Mouse (Mus musculus) frontal cortex, postnatal 25 days (tissue): ENCODE measurements around the gene Ankrd55.

Source experiments
- DNase-seq, 2 experiments: peaks; one replicate each; pipeline ENCODE4 v3.0.0; 2022; ENCODE audit warnings: low spot score in 2 of 2

Ankrd55 gene

GRCm38 (mm10) chr13:112288225-112289178 is at the start of gene Ankrd55:
Ankrd55 (plus strand) TSS chr13:112288451.
- DNase-seq = peak; percentile 31 to 35

- DNase-seq = no peak
Observed at GRCm38 (mm10) chr13:112239239-112239638, 49.0 kb upstream of the Ankrd55 start.

- DNase-seq = no peak
Observed at GRCm38 (mm10) chr13:112241431-112241830, 46.8 kb upstream of the Ankrd55 start.

GRCm38 (mm10) chr13:112245131-112245530 is 43.1 kb upstream of the Ankrd55 start:
- no peak for DNase-seq

DNA sequence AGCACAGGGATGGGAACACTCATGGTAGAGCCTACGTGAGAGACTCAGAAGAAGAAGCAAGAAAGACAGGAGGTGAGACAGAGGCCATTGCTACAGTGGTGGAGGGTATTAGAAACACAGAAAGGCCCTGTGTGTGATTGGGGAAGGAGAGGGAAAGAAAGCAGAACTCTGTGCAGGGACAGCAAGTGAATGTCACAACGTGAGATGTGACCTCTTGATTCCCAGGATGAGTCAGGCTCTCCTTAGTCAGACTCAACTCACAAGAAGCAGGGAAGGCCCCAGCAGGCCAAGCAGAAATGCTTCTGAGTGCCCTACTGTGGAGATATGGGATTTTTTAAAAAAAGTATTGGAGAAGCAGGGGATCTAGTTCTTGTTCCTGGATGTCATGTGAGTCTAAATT is 36.8 kb upstream of the Ankrd55 start:
- no peak for DNase-seq

DNA sequence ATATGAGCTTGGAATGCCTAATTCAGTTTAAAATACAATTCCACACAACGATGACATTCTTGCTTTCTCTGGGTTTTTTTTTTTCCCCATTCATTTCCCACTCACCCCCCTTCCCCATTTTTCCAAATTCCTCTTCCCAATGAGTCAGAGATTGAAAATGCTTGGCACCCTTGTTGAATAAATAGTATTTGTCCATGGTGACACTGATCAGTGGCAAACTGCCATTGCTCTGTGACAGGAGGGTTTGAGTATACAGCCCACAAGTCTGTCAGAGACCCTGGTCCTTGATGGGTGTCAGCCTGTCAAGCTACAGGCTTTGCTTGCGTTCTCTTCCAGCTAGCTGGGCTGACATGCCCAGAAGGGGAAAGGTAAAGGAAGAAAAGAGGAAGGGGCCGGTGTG is 36.2 kb upstream of the Ankrd55 start:
- no peak for DNase-seq

GRCm38 (mm10) chr13:112252991-112253620 is 35.1 kb upstream of the Ankrd55 start:
- DNase-seq = no peak

- no peak for DNase-seq
Observed at GRCm38 (mm10) chr13:112254116-112254515, 34.1 kb upstream of the Ankrd55 start.

DNA sequence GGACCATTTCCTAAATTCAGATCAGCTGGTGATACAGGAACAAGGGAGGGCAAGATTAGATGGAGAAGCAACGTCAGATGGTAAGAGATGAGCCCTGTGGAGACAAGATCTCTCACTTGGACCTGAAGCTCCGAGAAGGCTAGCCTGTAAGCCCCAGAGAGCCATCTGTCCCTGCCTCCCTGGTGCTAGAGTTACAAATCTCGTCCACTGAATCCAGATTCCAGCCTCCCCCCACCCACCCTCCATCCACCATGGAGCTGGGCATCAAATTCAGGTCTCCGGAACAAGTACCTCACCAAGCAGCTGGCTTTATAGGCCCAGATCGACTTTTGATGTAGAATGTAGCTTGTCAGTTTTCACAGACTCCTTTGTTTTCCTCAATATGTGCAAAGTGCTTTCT is 32.4 kb upstream of the Ankrd55 start:
- no peak for DNase-seq

DNA sequence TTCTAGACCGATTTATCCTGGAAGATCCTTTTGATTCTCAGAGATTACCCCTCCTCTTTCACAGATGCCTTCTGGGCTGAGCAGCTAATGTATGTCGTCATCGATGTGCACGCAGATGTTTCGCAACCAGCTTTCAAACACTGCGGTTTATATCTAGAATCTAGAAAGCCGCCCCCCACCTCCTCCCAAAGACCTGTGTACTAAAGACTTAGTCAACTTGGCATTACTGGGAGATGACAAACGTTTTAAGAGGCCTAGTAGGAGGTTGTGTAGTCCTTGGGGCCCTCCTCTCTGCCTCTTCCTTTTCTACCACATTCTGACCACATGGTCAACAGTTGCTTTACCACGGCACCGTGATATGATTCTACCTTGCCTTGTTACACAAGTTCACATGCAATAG is 29.8 kb upstream of the Ankrd55 start:
- no peak for DNase-seq

DNA sequence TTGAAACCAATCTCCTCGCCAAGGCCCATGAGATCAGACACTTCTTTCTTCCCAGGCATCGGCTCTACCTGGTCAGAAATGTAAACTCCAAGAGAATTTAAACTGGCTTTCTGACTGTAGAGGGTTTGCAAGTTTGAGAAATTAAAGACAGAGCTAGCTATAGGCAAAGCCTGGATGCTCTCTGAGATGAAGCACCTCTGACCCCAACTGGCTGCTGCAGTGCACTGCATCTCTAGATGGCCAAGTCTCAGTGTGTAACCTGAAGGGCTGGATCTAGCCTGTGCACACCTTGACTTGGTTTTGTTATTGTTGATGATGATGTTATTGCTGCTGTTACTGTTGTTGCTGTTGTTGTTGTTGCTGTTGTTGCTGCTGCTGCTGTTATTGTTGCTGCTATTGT is 28.9 kb upstream of the Ankrd55 start:
- peak; percentile 41 to 45 for DNase-seq

GRCm38 (mm10) chr13:112264666-112265065 is 23.6 kb upstream of the Ankrd55 start:
- DNase-seq = no peak

DNA sequence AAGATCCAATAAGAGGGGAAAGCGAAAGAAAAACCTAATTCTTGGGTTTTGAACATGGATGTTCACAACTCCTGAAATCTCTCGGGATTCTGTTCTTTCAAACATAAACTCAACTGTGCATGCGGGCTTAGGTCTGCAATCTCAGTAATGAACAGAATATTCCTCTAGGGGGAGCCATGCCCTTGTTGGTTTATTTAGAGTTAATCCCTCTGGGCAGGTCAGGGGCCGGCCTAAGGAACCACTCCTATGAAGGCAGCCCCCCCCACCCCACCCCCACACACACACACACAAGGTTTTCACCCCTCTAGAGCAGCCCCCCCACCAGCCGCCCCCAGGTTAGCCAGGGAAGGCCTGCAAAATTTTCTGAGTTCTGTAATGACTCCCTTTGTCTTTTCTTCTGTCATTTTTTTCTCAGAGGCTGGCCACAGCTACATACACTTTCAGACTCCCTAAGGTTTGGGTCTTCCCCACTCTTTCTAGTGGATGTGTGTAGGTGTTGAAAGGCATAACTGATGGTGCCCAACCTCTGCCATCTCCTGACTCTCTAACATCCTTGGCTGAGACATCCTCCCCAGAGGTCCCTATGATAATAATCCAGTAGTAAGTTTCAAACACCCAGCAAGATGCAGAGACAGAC is 16.2 kb upstream of the Ankrd55 start:
- DNase-seq = no peak

GRCm38 (mm10) chr13:112274636-112275035 is 13.6 kb upstream of the Ankrd55 start:
- no peak for DNase-seq

- DNase-seq = no peak
Observed at GRCm38 (mm10) chr13:112275951-112276350, 12.3 kb upstream of the Ankrd55 start.

- no peak for DNase-seq
Observed at GRCm38 (mm10) chr13:112277544-112277943, 10.7 kb upstream of the Ankrd55 start.

- no peak for DNase-seq
Observed at GRCm38 (mm10) chr13:112278251-112278650, 10.0 kb upstream of the Ankrd55 start.

- DNase-seq = no peak
Observed at GRCm38 (mm10) chr13:112287135-112287534, 1.1 kb upstream of the Ankrd55 start.

DNA sequence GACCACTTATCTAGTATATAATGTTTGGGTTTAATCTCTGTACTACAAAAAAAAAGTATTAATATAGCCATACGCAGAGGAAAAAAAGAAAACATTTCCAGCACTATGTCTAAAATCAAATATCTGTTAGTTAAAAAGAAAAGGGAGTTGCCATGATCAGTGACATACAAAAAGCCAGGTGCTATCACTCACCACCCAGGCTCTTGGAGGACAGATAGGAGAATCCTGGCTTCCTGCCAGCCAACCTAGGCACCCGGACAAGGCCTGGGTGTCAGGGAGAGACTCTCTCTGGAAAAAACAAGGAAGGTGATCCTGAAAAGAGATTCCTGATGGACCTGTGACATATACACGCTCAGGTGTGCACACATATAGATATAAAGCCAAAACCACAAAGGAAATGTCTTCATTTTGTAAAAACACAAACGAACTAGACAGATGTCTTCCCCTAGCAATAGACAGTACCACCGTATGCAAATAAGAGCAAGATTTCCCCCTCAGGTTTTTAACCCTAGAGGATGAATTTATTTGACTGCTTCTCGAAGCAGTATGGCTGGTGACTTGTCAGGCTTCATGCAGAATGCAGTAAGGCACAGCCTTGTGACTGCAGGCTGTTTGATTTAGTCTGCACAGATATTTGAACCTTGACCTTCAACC is 553 bp upstream of the Ankrd55 start:
- no peak for DNase-seq

DNA sequence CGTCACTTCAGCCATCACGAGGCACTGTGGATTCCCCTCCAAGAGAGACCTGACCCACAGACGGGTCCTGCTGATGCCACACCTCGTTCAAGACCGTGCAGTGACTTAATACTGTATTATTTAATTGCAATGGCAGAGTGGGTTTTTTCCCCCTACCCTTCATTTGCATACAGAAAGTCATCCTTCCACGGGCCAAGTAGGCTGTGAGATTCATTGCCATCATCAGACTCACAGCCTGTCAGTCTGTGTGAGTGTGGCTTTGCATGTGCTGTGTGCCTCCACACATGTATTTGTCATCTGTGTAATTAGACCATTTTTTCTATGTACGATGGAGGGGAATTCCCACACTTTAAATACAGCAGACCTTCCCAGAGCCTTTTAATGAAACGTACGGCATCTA is 1.1 kb downstream of the Ankrd55 start:
- no peak for DNase-seq

GRCm38 (mm10) chr13:112289981-112290380 is 1.7 kb downstream of the Ankrd55 start:
- no peak for DNase-seq

DNA sequence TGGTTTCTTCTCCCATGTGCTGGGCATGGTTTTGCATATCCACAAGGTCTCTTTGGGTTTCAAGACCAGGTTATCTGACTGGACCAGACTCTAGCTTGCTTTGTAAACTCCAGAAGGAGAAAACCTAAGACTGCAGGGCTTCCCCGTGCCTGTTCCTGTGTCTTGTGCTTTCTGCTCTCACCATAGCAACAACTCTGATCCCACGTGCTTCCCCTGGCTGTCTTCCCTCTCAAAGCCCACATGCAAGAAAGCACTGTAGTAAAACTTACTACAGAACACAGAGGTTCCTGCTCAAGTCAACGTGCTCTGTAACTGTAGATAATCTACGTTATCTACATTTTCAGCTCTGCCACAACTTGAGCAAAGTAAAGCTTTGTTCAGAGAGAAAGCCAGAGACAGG is 4.2 kb downstream of the Ankrd55 start:
- DNase-seq = peak; percentile 24 to 38
